22 mouse cellular contexts compared by ENCODE assay signal in genomic region chr9:65831164-65831563, GRCm38 (mm10). TPM values are rescaled to one million over a fixed set of nuclear protein-coding genes. Genes with fewer than 3 reads are reported as not detected.
DNase-seq lines count a peak whose midpoint lies in the region; ATAC-seq and TF ChIP-seq lines count a peak whose summit lies in the region.
"Had no signal": no experiment of that assay in that cellular context is flagged by ENCODE, and none has a peak within 500 bp of the region (broad histone marks: within the 10 kb centered on the region; RNA-seq: fewer than 3 reads in every experiment).

No protein-coding gene starts in this region.

- no peak overlapping the region for H3K4me3 ChIP-seq in hindbrain, embryonic 10.5 days
- no peak overlapping the region for H3K4me3 ChIP-seq in hindbrain, embryonic 14.5 days (replicated peaks; ENCODE audit: low read length)
- no peak overlapping the region for H3K4me3 ChIP-seq in lung, postnatal 0 days (ENCODE audit: low read depth, low read length)
- no peak overlapping the region for H3K4me3 ChIP-seq in CH12.LX (replicated peaks in 1 of 3; ENCODE audit: low read depth in 2 of 3, low read length in 2 of 3, poor library complexity in 1 of 3)
- H3K4me3 ChIP-seq: embryonic facial prominence, embryonic 13.5 days; heart, adult 2 months; heart, embryonic 15.5 days; hindbrain, embryonic 13.5 days; intestine, embryonic 15.5 days; limb, embryonic 13.5 days; liver, embryonic 15.5 days had no signal

- TF ChIP-seq EP300 in lung, postnatal 0 days (IDR thresholded peaks at IDR 0.05) = no peak
- peak; percentile 73 for TF ChIP-seq EP300 in CH12.LX (IDR thresholded peaks at IDR 0.05; ENCODE audit: low read length)

- H3K4me1 ChIP-seq in hindbrain, embryonic 10.5 days (replicated peaks) = peaks cover 70% of the 10 kb centered on the region
- H3K4me1 ChIP-seq in hindbrain, embryonic 14.5 days (replicated peaks; ENCODE audit: control insufficient read depth, insufficient read depth, low read length) = peaks cover 16% of the 10 kb centered on the region
- H3K4me1 ChIP-seq in lung, postnatal 0 days (ENCODE audit: insufficient read depth, low read depth, low read length) = peaks cover 7% of the 10 kb centered on the region
- H3K4me1 ChIP-seq in CH12.LX (ENCODE audit: control insufficient read depth in 1 of 2, insufficient read depth in 2 of 2) = peaks cover 0 to 46% of the 10 kb centered on the region in 2 experiments; a peak in 3 of 4 replicates

- TF ChIP-seq CTCF in lung, postnatal 0 days (IDR thresholded peaks at IDR 0.05) = no peak
- no peak for TF ChIP-seq CTCF in CH12.LX (conservative IDR thresholded peaks at IDR 0.05 in 1 of 2, IDR thresholded peaks at IDR 0.05 in 1 of 2; ENCODE audit: low read depth in 2 of 2, low read length in 2 of 2)

- 0 out of 2 replicates have a peak, but pooled peaks cover 4% of the 10 kb centered on the region for H3K36me3 ChIP-seq in hindbrain, embryonic 10.5 days
- no peaks in the 10 kb centered on the region for H3K36me3 ChIP-seq in hindbrain, embryonic 14.5 days (replicated peaks; ENCODE audit: control insufficient read depth, insufficient read depth)
- H3K36me3 ChIP-seq in lung, postnatal 0 days (ENCODE audit: insufficient read depth, low read length) = no peaks in the 10 kb centered on the region
- H3K36me3 ChIP-seq in CH12.LX (replicated peaks in 1 of 2; ENCODE audit: control insufficient read depth in 1 of 2, insufficient read depth in 1 of 2, low read length in 1 of 2) = peaks cover 0 to 9% of the 10 kb centered on the region in 2 experiments
- H3K36me3 ChIP-seq: embryonic facial prominence, embryonic 13.5 days; heart, embryonic 15.5 days; hindbrain, embryonic 13.5 days; intestine, embryonic 15.5 days had no signal

- no peak for TF ChIP-seq POLR2A in CH12.LX (IDR thresholded peaks at IDR 0.05; ENCODE audit: low read depth, low read length)

- peak overlapping the region; percentile 62 for H3K27ac ChIP-seq in hindbrain, embryonic 10.5 days
- no peak overlapping the region for H3K27ac ChIP-seq in hindbrain, embryonic 14.5 days
- peak overlapping the region; percentile 38; the same call in 1 of the 2 replicates for H3K27ac ChIP-seq in lung, postnatal 0 days (ENCODE audit: low read length)
- no peak overlapping the region for H3K27ac ChIP-seq in CH12.LX (ENCODE audit: insufficient read depth, low read depth)
- H3K27ac ChIP-seq: embryonic facial prominence, embryonic 13.5 days; heart, adult 2 months; hindbrain, embryonic 13.5 days; intestine, embryonic 15.5 days; limb, embryonic 13.5 days; liver, embryonic 15.5 days had no signal

- TF ChIP-seq RAD21 in CH12.LX (IDR thresholded peaks at IDR 0.05; ENCODE audit: low read depth, low read length) = no peak

- in situ Hi-C loops in CH12.LX (cut with MboI; ENCODE audit: low pct_ligation_motif_present, low pct_unique_long_range_greater_than_20kb, low sequenced_read_pairs) = no loop called here

- no peaks in the 10 kb centered on the region for H3K9me3 ChIP-seq in hindbrain, embryonic 10.5 days
- H3K9me3 ChIP-seq in hindbrain, embryonic 14.5 days (ENCODE audit: control insufficient read depth, low read length) = no peaks in the 10 kb centered on the region
- no peaks in the 10 kb centered on the region for H3K9me3 ChIP-seq in lung, postnatal 0 days (ENCODE audit: low read length)
- H3K9me3 ChIP-seq in CH12.LX (replicated peaks; ENCODE audit: low read length) = no peaks in the 10 kb centered on the region
- H3K9me3 ChIP-seq: embryonic facial prominence, embryonic 13.5 days; heart, embryonic 15.5 days; hindbrain, embryonic 13.5 days; intestine, embryonic 15.5 days; limb, embryonic 13.5 days; liver, embryonic 15.5 days had no signal

- no peak for DNase-seq in hindbrain, embryonic 10.5 days (ENCODE audit: low spot score)
- DNase-seq in hindbrain, embryonic 14.5 days (ENCODE audit: low spot score) = no peak
- no peak for DNase-seq in lung, postnatal 0 days (ENCODE audit: low spot score)
- DNase-seq in lung, postnatal 4 days = no peak
- DNase-seq in CH12.LX (ENCODE audit: extremely low read depth) = peak; percentile 61
- no peak for DNase-seq in heart, postnatal 14 days
- DNase-seq: adrenal gland, postnatal 25 days; cerebellum, adult 11 months; cerebellum, postnatal 10 days; gastrocnemius, postnatal 14 days; heart, adult 2 months; kidney, adult 9 months; kidney, postnatal 4 days; right cerebral cortex, postnatal 4 days; thymus, postnatal 14 days had no signal

- H3K9ac ChIP-seq in hindbrain, embryonic 14.5 days = no peak overlapping the region
- H3K9ac ChIP-seq in lung, postnatal 0 days (replicated peaks; ENCODE audit: low read depth) = no peak overlapping the region
- H3K9ac ChIP-seq in CH12.LX (ENCODE audit: insufficient read depth, low read depth) = no peak overlapping the region
- H3K9ac ChIP-seq: embryonic facial prominence, embryonic 13.5 days; heart, embryonic 15.5 days; hindbrain, embryonic 13.5 days; intestine, embryonic 15.5 days; limb, embryonic 13.5 days; liver, embryonic 15.5 days had no signal

- H3K4me2 ChIP-seq in hindbrain, embryonic 14.5 days (replicated peaks) = no peak overlapping the region
- no peak overlapping the region for H3K4me2 ChIP-seq in lung, postnatal 0 days (replicated peaks; ENCODE audit: low read depth, low read length)
- H3K4me2 ChIP-seq in CH12.LX (ENCODE audit: insufficient read depth, low read depth, poor library complexity, severe bottlenecking) = no peak overlapping the region
- H3K4me2 ChIP-seq: embryonic facial prominence, embryonic 13.5 days; heart, embryonic 15.5 days; hindbrain, embryonic 13.5 days; intestine, embryonic 15.5 days; limb, embryonic 13.5 days had no signal

- H3K27me3 ChIP-seq in hindbrain, embryonic 10.5 days (ENCODE audit: insufficient read depth, poor library complexity, severe bottlenecking) = 0 out of 2 replicates have a peak, but pooled peaks cover 4% of the 10 kb centered on the region
- no peaks in the 10 kb centered on the region for H3K27me3 ChIP-seq in hindbrain, embryonic 14.5 days (ENCODE audit: control insufficient read depth, insufficient read depth, low read length)
- H3K27me3 ChIP-seq in lung, postnatal 0 days (replicated peaks; ENCODE audit: insufficient read depth, low read length) = no peaks in the 10 kb centered on the region
- H3K27me3 ChIP-seq in CH12.LX (replicated peaks) = no peaks in the 10 kb centered on the region
- H3K27me3 ChIP-seq: embryonic facial prominence, embryonic 13.5 days; heart, embryonic 15.5 days; intestine, embryonic 15.5 days; limb, embryonic 13.5 days; liver, embryonic 15.5 days had no signal

- dilution Hi-C loops in CH12.LX (cut with MboI; ENCODE audit: extremely low pct_ligation_motif_present, extremely low pct_unique_long_range_greater_than_20kb, low sequenced_read_pairs) = no loop called here

- intact Hi-C loops in heart, postnatal 14 days (cut with DNase I) = no loop called here

- WGBS in hindbrain, embryonic 10.5 days = 56% methylated on average over 4 of the region's 4 CpGs
- 41% methylated on average over 4 of the region's 4 CpGs for WGBS in hindbrain, embryonic 14.5 days
- WGBS in lung, postnatal 0 days = 53% methylated on average over 4 of the region's 4 CpGs

- H3K79me2 ChIP-seq in CH12.LX (replicated peaks; ENCODE audit: control insufficient read depth, extremely low read depth, insufficient read depth, poor library complexity, severe bottlenecking) = no peaks in the 10 kb centered on the region; the same call in none of the 2 replicates

- ATAC-seq in hindbrain, embryonic 14.5 days (ENCODE audit: low FRiP score) = no peak
- ATAC-seq in lung, postnatal 0 days = no peak
- ATAC-seq in common myeloid progenitor, adult 5-6 weeks (replicated peaks; ENCODE audit: low read depth, poor library complexity, severe bottlenecking) = peak; percentile 27; the same call in 1 of the 2 replicates
- ATAC-seq: intestine, embryonic 15.5 days had no signal

TF ChIP-seq in CH12.LX, 34 proteins besides CTCF, POLR2A, EP300 and RAD21 (continues in another document):
- TF ChIP-seq RCOR1 (conservative IDR thresholded peaks at IDR 0.05; ENCODE audit: low read depth, low read length) = no peak
- TF ChIP-seq MEF2A (IDR thresholded peaks at IDR 0.05; ENCODE audit: borderline replicate concordance, low read depth, low read length) = peak; percentile 77
- no peak for TF ChIP-seq MAZ (IDR thresholded peaks at IDR 0.05; ENCODE audit: low read depth, low read length)
- TF ChIP-seq ZMIZ1 (IDR thresholded peaks at IDR 0.05; ENCODE audit: low read depth, low read length) = no peak
- TF ChIP-seq PAX5 (IDR thresholded peaks at IDR 0.05; ENCODE audit: low read length) = no peak
- no peak for TF ChIP-seq ZC3H11A (IDR thresholded peaks at IDR 0.05; ENCODE audit: low read depth, low read length)
- no peak for TF ChIP-seq ELF1 (IDR thresholded peaks at IDR 0.05; ENCODE audit: low read depth, low read length)
- TF ChIP-seq ETS1 (conservative IDR thresholded peaks at IDR 0.05; ENCODE audit: low read depth, low read length) = peak; percentile 62
- no peak for TF ChIP-seq BHLHE40 (IDR thresholded peaks at IDR 0.05; ENCODE audit: low read depth, low read length)
- peak; percentile 41; the same call in 1 of the 2 replicates for TF ChIP-seq SIN3A (IDR thresholded peaks at IDR 0.05; ENCODE audit: low read length)
- TF ChIP-seq KAT2A (IDR thresholded peaks at IDR 0.05; ENCODE audit: insufficient replicate concordance, low read length) = no peak
- no peak for TF ChIP-seq CHD2 (IDR thresholded peaks at IDR 0.05; ENCODE audit: low read length)
- no peak for TF ChIP-seq ZKSCAN1 (IDR thresholded peaks at IDR 0.05; ENCODE audit: borderline replicate concordance, low read depth, low read length)
- no peak for TF ChIP-seq SMC3 (IDR thresholded peaks at IDR 0.05; ENCODE audit: low read depth, low read length)

RNA-seq across cellular contexts. Expression of gene Zfp609, which starts 3.8 kb away (rescaled TPM):
- polyA plus RNA-seq in hindbrain, embryonic 10.5 days (2016; fragmentation: Nextera tagmentation; extraction: Ambion mirVana) = 6.8 and 9.2 TPM in 2 replicates
- 8.0 and 8.8 TPM in 2 replicates for polyA plus RNA-seq in hindbrain, embryonic 14.5 days (2014; fragmentation: Nextera tagmentation; extraction: Ambion mirVana)
- 4.8 and 5.0 TPM in 2 replicates for polyA plus RNA-seq in lung, postnatal 0 days (2015; fragmentation: Nextera tagmentation; extraction: Ambion mirVana)
- total RNA-seq in CH12.LX (2012; rRNA removed) (3.2 and 3.5 TPM in 2 replicates), CH12.LX (2014; rRNA removed) (1.2 and 1.5 TPM in 2 replicates)
- 14.6 and 15.4 TPM in 2 replicates for polyA plus RNA-seq in CH12.LX (2012; ENCODE audit: insufficient read length, low read depth)
- 4.9 and 11.9 TPM in 2 replicates for total RNA-seq in common myeloid progenitor, adult 5-6 weeks (2017)
- total RNA-seq in heart, postnatal 14 days (2021) = 10 to 100 TPM; 27.5 to 28.3 TPM

RNA-seq across cellular contexts. Expression of gene Pclaf, which starts 58.9 kb away (rescaled TPM):
- 187 and 280 TPM in 2 replicates for polyA plus RNA-seq in hindbrain, embryonic 10.5 days (2016; fragmentation: Nextera tagmentation; extraction: Ambion mirVana)
- polyA plus RNA-seq in hindbrain, embryonic 14.5 days (2014; fragmentation: Nextera tagmentation; extraction: Ambion mirVana) = 18.1 and 18.3 TPM in 2 replicates
- 9.9 and 15.5 TPM in 2 replicates for polyA plus RNA-seq in lung, postnatal 0 days (2015; fragmentation: Nextera tagmentation; extraction: Ambion mirVana)
- 177 and 257 TPM in 2 replicates for total RNA-seq in CH12.LX (2012; rRNA removed)
- 394 and 490 TPM in 2 replicates for total RNA-seq in CH12.LX (2014; rRNA removed)
- polyA plus RNA-seq in CH12.LX (2012; ENCODE audit: insufficient read length, low read depth) = 183 and 229 TPM in 2 replicates
- 191 and 193 TPM in 2 replicates for total RNA-seq in common myeloid progenitor, adult 5-6 weeks (2017)
- total RNA-seq in heart, postnatal 14 days (2021) = 1 to 10 TPM; 3.8 to 8.1 TPM

Comparison
In these comparisons a context has a peak if more than half of its experiments do, and no peak if none do; other contexts are left out.
1. H3K27ac ChIP-seq: peak in hindbrain, embryonic 10.5 days (single experiment) and lung, postnatal 0 days (single experiment); none in hindbrain, embryonic 14.5 days (single experiment) and CH12.LX (single experiment).